In genomic region chr4:123411006-123411731, GRCm38 (mm10) we compare ENCODE assay signal across 7 mouse cellular contexts.
DNase-seq lines count a peak whose midpoint lies in the region; ATAC-seq and TF ChIP-seq lines count a peak whose summit lies in the region.

No protein-coding gene starts in this region.

- DNase-seq in urinary bladder, postnatal 14 days (ENCODE audit: low spot score): peak; percentile 39
- DNase-seq in urinary bladder, postnatal 10 days (ENCODE audit: low spot score): no peak
- DNase-seq in cerebellum, adult 8-10 months: peak; percentile 32

- H3K4me1 ChIP-seq in intestine, embryonic 16.5 days (ENCODE audit: control insufficient read depth, insufficient read depth, low read length): peaks cover 44% of the 10 kb centered on the region
- peaks cover 59% of the 10 kb centered on the region for H3K4me1 ChIP-seq in lung, embryonic 16.5 days (replicated peaks; ENCODE audit: control insufficient read depth, insufficient read depth, low read length)
- peaks cover 22% of the 10 kb centered on the region for H3K4me1 ChIP-seq in olfactory bulb, adult 2 months (ENCODE audit: control insufficient read depth, insufficient read depth, low read length)

- peak; percentile 36 for ATAC-seq in granulocyte monocyte progenitor cell, adult 5-6 weeks (replicated peaks; ENCODE audit: poor library complexity, severe bottlenecking)
- peak; percentile 60 for ATAC-seq in intestine, embryonic 16.5 days
- ATAC-seq in lung, embryonic 16.5 days (ENCODE audit: low read depth): no peak; the same call in 1 of the 2 replicates

- no peak for TF ChIP-seq CTCF in olfactory bulb, adult 2 months (IDR thresholded peaks at IDR 0.05; ENCODE audit: insufficient read depth, low read depth, low read length)

- H3K4me2 ChIP-seq in intestine, embryonic 16.5 days (ENCODE audit: low read depth, low read length): peak overlapping the region; percentile 70
- peak overlapping the region; percentile 86 for H3K4me2 ChIP-seq in lung, embryonic 16.5 days (ENCODE audit: low read depth, low read length)

- no peak for TF ChIP-seq POLR2A in olfactory bulb, adult 2 months (IDR thresholded peaks at IDR 0.05; ENCODE audit: insufficient read depth, low read depth, low read length)

- H3K27me3 ChIP-seq in intestine, embryonic 16.5 days (replicated peaks; ENCODE audit: control insufficient read depth, insufficient read depth, low read length): no peaks in the 10 kb centered on the region
- H3K27me3 ChIP-seq in lung, embryonic 16.5 days (ENCODE audit: control insufficient read depth, insufficient read depth, low read depth, low read length): no peaks in the 10 kb centered on the region

- no peaks in the 10 kb centered on the region for H3K9me3 ChIP-seq in intestine, embryonic 16.5 days (ENCODE audit: control insufficient read depth, low read length)
- no peaks in the 10 kb centered on the region for H3K9me3 ChIP-seq in lung, embryonic 16.5 days (ENCODE audit: control insufficient read depth, low read length)

- H3K4me3 ChIP-seq in intestine, embryonic 16.5 days (ENCODE audit: low read length): peak overlapping the region; percentile 83
- H3K4me3 ChIP-seq in lung, embryonic 16.5 days (ENCODE audit: low read length): peak overlapping the region; percentile 87
- H3K4me3 ChIP-seq in olfactory bulb, adult 2 months (ENCODE audit: insufficient read depth, low read depth, low read length): peak overlapping the region; percentile 66

- 2% methylated on average over 36 of the region's 36 CpGs for WGBS in intestine, embryonic 16.5 days
- 1% methylated on average over 36 of the region's 36 CpGs for WGBS in lung, embryonic 16.5 days
- 7% methylated on average over 36 of the region's 36 CpGs for WGBS in olfactory bulb, adult 2 months

- H3K27ac ChIP-seq in intestine, embryonic 16.5 days (ENCODE audit: low read length): peak overlapping the region; percentile 94
- H3K27ac ChIP-seq in lung, embryonic 16.5 days (ENCODE audit: low read length): peak overlapping the region; percentile 97
- H3K27ac ChIP-seq in olfactory bulb, adult 2 months (ENCODE audit: insufficient read depth, low read depth, low read length): peak overlapping the region; percentile 54; the same call in 1 of the 2 replicates

- H3K9ac ChIP-seq in intestine, embryonic 16.5 days (ENCODE audit: low read depth, low read length): peak overlapping the region; percentile 92
- H3K9ac ChIP-seq in lung, embryonic 16.5 days (ENCODE audit: low read length): peak overlapping the region; percentile 89

- no peaks in the 10 kb centered on the region for H3K36me3 ChIP-seq in intestine, embryonic 16.5 days (ENCODE audit: control insufficient read depth, insufficient read depth, low read length)
- H3K36me3 ChIP-seq in lung, embryonic 16.5 days (ENCODE audit: control insufficient read depth, insufficient read depth, low read length): peaks cover 8% of the 10 kb centered on the region
